Mouse (Mus musculus) heart, embryonic 13.5 days (tissue): ENCODE data around the gene Tnfrsf9. TPM values are rescaled to one million over a fixed set of nuclear protein-coding genes. Genes with fewer than 3 reads are reported as not detected.

ENCODE experiments used
- ATAC-seq: fragments of 200-750 bp; cut with Nextera tagmentation; 2 replicates; pipeline ENCODE4 v1.8.0; 2017; ENCODE audit warnings: moderate TSS enrichment; ENCODE audit not compliant: insufficient number of reproducible peaks, low FRiP score, low TSS enrichment; ENCODE audit errors: extremely low read depth
- H3K27ac ChIP-seq: fragments of 300-500 bp; sonication (generic); replicated peaks from 2 replicates; pipeline ENCODE4 v1.5.1; 2015; ENCODE audit warnings: moderate library complexity, mild to moderate bottlenecking, inconsistent platforms
- H3K27me3 ChIP-seq: fragments of 300-500 bp; sonication (generic); replicated peaks from 2 replicates; pipeline ENCODE4 v1.6.1; 2015; ENCODE audit warnings: mild to moderate bottlenecking, inconsistent platforms
- H3K36me3 ChIP-seq: fragments of 300-500 bp; sonication (generic); 2 replicates; pipeline ENCODE4 v1.6.1; 2015; ENCODE audit warnings: mild to moderate bottlenecking, inconsistent platforms
- H3K4me1 ChIP-seq: fragments of 300-500 bp; sonication (generic); 2 replicates; pipeline ENCODE4 v1.6.1; 2015; ENCODE audit warnings: inconsistent platforms
- H3K4me2 ChIP-seq: fragments of 300-500 bp; sonication (generic); 2 replicates; pipeline ENCODE4 v1.6.1; 2015; ENCODE audit warnings: inconsistent platforms, mild to moderate bottlenecking, moderate library complexity
- H3K4me3 ChIP-seq: fragments of 300-500 bp; sonication (generic); 2 replicates; pipeline ENCODE4 v1.5.1; 2015; ENCODE audit warnings: moderate library complexity, mild to moderate bottlenecking, inconsistent platforms
- H3K9ac ChIP-seq: fragments of 300-500 bp; sonication (generic); 2 replicates; pipeline ENCODE4 v1.6.1; 2015; ENCODE audit warnings: inconsistent platforms, mild to moderate bottlenecking, moderate library complexity
- H3K9me3 ChIP-seq: fragments of 300-500 bp; sonication (generic); 2 replicates; pipeline ENCODE4 v1.6.1; 2016; ENCODE audit warnings: inconsistent platforms
- WGBS: fragments of 180-500 bp; shearing (Covaris S2); methylation state at CpG from one replicate; pipeline ENCODE4 v1.1.7; 2015; ENCODE audit warnings: mixed read lengths; 5-methylcytosine and 5-hydroxymethylcytosine counted together
- polyA plus RNA-seq: library from polyadenylated mRNA; unstranded; fragments of >200 nt; fragmentation: Nextera tagmentation; extraction: Ambion mirVana; gene quantifications from 2 replicates; pipeline ENCODE4 v1.2.1, GENCODE M21; 2015

Tnfrsf9 gene
- polyA plus RNA-seq, 1 experiment from 2014 or later, result 0.82 TPM

DNA sequence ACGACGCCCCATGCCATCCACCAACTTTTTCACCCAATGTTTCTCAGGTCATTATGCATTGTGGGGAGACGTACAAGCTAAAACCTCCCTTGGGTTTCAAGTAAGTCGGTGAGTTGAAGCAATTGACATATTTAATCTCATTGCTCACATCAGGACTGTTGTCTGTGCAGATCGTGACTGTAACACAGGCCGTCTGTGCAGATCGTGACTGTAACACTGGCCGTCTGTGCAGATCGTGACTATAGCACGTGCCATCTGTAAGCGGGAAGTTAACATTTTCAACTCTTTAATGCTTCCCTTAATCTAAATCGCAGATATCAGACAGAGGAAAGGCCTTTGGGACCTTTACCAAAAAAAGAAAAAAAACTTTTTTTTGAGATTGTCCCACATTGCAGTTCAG is 619 bp upstream of the Tnfrsf9 start:
- peak overlapping the region; percentile 89 for H3K9ac ChIP-seq
- 15% methylated on average over 12 of the region's 12 CpGs for WGBS
- peaks cover 29% of the 10 kb centered on the region for H3K4me1 ChIP-seq
- no peaks in the 10 kb centered on the region for H3K36me3 ChIP-seq
- peak overlapping the region; percentile 88 for H3K27ac ChIP-seq
- H3K9me3 ChIP-seq, result no peaks in the 10 kb centered on the region
- ATAC-seq, result no peak
- H3K27me3 ChIP-seq, result no peaks in the 10 kb centered on the region
- H3K4me3 ChIP-seq, result peak overlapping the region; percentile 78
- peak overlapping the region; percentile 82 for H3K4me2 ChIP-seq

DNA sequence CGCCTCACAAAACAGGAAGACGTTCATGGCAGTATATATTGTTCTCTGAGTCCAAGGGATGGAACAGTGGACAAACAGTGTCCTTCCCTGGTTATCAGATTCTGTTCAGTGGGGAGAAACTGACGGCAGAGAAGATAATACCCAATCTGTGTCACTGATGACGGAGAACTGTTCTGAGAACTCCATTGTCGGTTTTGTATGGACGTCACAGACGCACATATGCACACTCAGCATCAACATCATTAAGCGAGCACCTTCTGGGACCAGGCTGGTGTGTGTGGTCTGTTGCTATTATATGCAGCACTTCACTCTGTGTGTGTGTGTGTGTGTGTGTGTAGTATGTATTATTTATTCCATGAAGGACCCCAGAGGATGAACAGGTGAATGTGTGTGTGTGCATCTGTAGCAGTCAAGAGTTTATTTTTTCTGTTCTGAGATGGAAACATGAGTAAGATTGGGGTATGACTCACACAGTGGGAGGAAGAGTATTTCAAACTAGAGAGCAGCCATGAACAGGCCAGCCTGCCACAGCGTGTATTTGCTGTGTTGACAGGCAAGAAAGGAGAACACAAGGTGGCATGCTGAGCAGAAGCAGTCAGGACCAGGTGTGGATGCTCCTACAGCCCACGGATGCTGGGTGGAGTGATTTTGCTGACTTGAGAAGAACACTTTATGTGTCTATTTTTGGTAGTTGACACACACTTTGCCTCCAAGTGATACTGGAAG is 982 bp downstream of the Tnfrsf9 start:
- Histone ChIP-seq H3K36me3 (no peaks in the 10 kb centered on the region), H3K4me3 (peak overlapping the region; percentile 78), H3K4me2 (peak overlapping the region; percentile 82), H3K27ac (peak overlapping the region; percentile 88), H3K9ac (peak overlapping the region; percentile 89), H3K4me1 (peaks cover 21% of the 10 kb centered on the region), H3K27me3 (no peaks in the 10 kb centered on the region), H3K9me3 (no peaks in the 10 kb centered on the region)
- WGBS, result 51% methylated on average over 10 of the region's 10 CpGs
- ATAC-seq, result no peak

DNA sequence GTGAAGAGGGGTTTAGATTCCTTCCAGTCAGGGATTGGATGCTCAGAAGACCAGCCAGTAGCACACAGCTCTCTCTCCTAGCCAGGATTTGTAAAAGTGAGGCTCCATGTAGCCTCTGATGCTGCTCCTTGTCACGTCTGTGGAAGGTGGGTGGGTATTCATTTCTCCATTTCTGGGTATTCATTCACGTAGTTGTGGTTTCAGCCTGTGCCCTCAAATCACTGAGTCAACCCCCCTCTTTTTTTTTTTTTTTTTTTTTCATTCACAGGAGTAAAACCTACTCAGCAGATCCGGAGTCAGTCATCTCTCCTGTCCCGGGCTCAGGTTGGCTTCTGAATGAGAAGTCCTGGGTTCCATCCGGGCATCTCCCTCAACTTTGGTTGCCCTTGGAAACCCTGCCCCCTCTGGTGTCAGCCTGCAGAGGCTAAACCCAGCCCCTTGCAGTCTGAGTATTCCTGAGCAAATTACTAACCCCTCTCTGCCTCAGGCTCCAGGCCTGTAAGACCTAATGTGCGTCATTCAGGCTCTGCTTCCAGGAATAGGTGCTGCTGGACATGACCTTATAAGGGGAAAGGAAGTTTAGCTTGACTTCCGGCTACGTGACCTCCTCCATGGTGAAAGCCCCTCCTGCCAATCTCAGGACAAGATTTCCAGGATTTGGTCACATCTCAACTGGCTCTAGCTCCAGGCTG is 3.1 kb downstream of the Tnfrsf9 start:
- ATAC-seq, result no peak
- Histone ChIP-seq H3K36me3 (no peaks in the 10 kb centered on the region), H3K9ac (no peak overlapping the region), H3K4me2 (no peak overlapping the region), H3K4me3 (no peak overlapping the region), H3K9me3 (no peaks in the 10 kb centered on the region), H3K27ac (no peak overlapping the region), H3K4me1 (peaks cover 21% of the 10 kb centered on the region), H3K27me3 (no peaks in the 10 kb centered on the region)
- WGBS, result 55% methylated on average over 8 of the region's 8 CpGs

DNA sequence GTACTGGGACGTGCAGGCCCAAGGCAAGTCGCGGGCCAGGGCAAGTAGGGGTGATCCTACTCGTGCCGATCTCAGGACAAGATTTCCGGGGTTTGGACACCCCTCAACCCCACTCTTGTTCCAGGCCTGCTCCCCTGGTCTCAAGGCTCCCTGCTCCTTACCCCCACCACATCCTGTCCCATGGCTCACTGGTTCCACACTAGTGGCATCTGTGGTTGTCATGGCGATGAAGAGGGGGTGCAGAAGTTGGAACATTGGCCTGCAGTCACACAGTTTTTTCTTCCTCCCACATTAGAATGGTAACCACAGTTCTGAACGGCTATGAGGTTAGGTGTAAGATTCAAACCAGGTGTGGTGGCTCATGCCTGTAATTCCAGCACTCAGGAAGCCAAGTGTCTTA is 6.8 kb downstream of the Tnfrsf9 start:
- H3K4me3 ChIP-seq, result no peak overlapping the region
- H3K4me2 ChIP-seq, result no peak overlapping the region
- no peaks in the 10 kb centered on the region for H3K9me3 ChIP-seq
- H3K4me1 ChIP-seq, result peaks cover 7% of the 10 kb centered on the region
- WGBS, result 79% methylated on average over 8 of the region's 8 CpGs
- no peaks in the 10 kb centered on the region for H3K27me3 ChIP-seq
- H3K36me3 ChIP-seq, result no peaks in the 10 kb centered on the region
- no peak overlapping the region for H3K27ac ChIP-seq
- H3K9ac ChIP-seq, result no peak overlapping the region
- no peak for ATAC-seq

DNA sequence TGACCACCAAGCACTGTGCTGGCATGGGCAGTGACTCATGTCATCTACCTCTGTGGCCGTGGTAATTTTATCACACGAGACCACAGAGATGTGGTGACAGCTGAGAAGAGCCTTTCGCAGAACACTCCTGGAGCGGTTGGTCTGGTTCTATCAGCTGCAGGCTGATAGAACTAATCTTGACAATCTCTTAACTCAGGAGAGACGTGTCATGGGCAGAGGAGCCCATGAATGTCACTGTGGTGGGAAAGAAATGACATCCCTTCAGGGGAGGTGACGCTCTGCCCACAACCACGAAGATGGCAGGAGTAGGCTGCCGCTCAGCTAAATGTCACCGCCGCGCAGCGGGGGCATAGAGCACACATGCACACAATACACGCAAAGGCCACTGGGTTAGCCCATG is 9.9 kb downstream of the Tnfrsf9 start:
- 0 out of 2 replicates have a peak overlapping the region, but pooled peaks have one; percentile 19 for H3K4me2 ChIP-seq
- no peak overlapping the region for H3K9ac ChIP-seq
- no peak overlapping the region for H3K27ac ChIP-seq
- H3K4me1 ChIP-seq, result peaks cover 7% of the 10 kb centered on the region; the same call in 1 of the 2 replicates
- no peaks in the 10 kb centered on the region for H3K36me3 ChIP-seq
- no peaks in the 10 kb centered on the region for H3K9me3 ChIP-seq
- WGBS, result 42% methylated on average over 13 of the region's 13 CpGs
- no peak overlapping the region for H3K4me3 ChIP-seq
- H3K27me3 ChIP-seq, result peaks cover 14% of the 10 kb centered on the region
- ATAC-seq, result no peak

DNA sequence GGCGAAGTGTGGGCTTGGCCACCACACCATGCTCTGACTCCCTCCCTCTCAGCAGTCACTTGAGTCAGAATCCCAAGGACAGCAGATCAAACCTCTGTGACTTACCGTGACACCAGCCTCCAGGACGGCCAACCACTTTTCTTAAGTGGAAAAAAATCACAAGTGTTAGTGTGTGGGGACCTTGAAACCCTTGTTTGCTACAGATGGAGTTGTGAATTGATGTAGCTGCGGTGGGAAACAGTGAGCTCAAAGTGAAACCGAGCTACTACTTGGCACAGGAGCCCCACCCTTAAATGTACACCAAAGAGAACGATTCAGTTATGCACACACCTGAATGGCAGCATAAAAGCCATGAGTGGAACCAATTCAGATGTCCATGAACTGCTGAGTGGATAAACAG is 10.6 kb downstream of the Tnfrsf9 start:
- H3K4me1 ChIP-seq, result peaks cover 7% of the 10 kb centered on the region; the same call in 1 of the 2 replicates
- no peak for ATAC-seq
- 73% methylated on average over 6 of the region's 6 CpGs for WGBS
- no peak overlapping the region for H3K9ac ChIP-seq
- no peak overlapping the region for H3K4me3 ChIP-seq
- peaks cover 18% of the 10 kb centered on the region for H3K27me3 ChIP-seq
- H3K4me2 ChIP-seq, result no peak overlapping the region
- H3K27ac ChIP-seq, result no peak overlapping the region
- H3K9me3 ChIP-seq, result no peaks in the 10 kb centered on the region
- H3K36me3 ChIP-seq, result no peaks in the 10 kb centered on the region

GRCm38 (mm10) chr4:150925923-150926322 is 11.6 kb downstream of the Tnfrsf9 start:
- no peak overlapping the region for H3K27ac ChIP-seq
- H3K27me3 ChIP-seq, result peaks cover 18% of the 10 kb centered on the region
- H3K36me3 ChIP-seq, result no peaks in the 10 kb centered on the region
- H3K4me3 ChIP-seq, result no peak overlapping the region
- H3K9ac ChIP-seq, result no peak overlapping the region
- no peak overlapping the region for H3K4me2 ChIP-seq
- no peak for ATAC-seq
- no peaks in the 10 kb centered on the region for H3K9me3 ChIP-seq
- 49% methylated on average over 5 of the region's 5 CpGs for WGBS
- H3K4me1 ChIP-seq, result peaks cover 7% of the 10 kb centered on the region; the same call in 1 of the 2 replicates

GRCm38 (mm10) chr4:150926924-150927705 is 12.8 kb downstream of the Tnfrsf9 start:
- Histone ChIP-seq H3K36me3 (no peaks in the 10 kb centered on the region), H3K27me3 (peaks cover 18% of the 10 kb centered on the region), H3K4me2 (no peak overlapping the region), H3K4me3 (no peak overlapping the region), H3K9ac (no peak overlapping the region), H3K27ac (no peak overlapping the region), H3K9me3 (no peaks in the 10 kb centered on the region), H3K4me1 (peaks cover 7% of the 10 kb centered on the region; the same call in 1 of the 2 replicates)
- 53% methylated on average over 14 of the region's 14 CpGs for WGBS
- no peak for ATAC-seq

DNA sequence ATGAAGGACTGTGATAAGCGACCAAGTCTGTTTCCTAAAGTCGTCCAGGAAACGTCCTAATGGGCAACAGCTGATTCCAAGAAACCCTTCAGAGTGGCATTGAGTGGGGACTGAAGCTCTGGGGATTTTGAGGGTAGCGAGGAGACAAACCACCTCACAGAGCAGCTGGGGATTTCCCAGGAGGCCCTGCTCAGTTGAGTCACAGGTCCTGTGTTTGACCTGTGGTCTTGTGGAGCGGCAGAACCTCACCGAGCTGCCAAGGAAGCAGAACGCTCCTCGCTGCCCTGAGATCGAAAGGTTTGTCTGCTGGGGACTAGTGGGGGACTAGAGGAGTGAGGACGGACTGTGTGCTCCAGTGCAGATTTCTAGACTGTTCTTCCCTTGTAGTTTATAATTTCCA is 13.4 kb downstream of the Tnfrsf9 start:
- ATAC-seq, result no peak
- H3K4me1 ChIP-seq, result peaks cover 7% of the 10 kb centered on the region; the same call in 1 of the 2 replicates
- H3K27ac ChIP-seq, result no peak overlapping the region
- H3K9ac ChIP-seq, result no peak overlapping the region
- H3K9me3 ChIP-seq, result no peaks in the 10 kb centered on the region
- H3K27me3 ChIP-seq, result peaks cover 21% of the 10 kb centered on the region
- H3K36me3 ChIP-seq, result no peaks in the 10 kb centered on the region
- H3K4me2 ChIP-seq, result no peak overlapping the region
- no peak overlapping the region for H3K4me3 ChIP-seq
- WGBS, result 59% methylated on average over 10 of the region's 10 CpGs

- Histone ChIP-seq H3K4me3 (no peak overlapping the region), H3K27me3 (peaks cover 28% of the 10 kb centered on the region), H3K27ac (no peak overlapping the region), H3K4me2 (no peak overlapping the region), H3K9ac (no peak overlapping the region), H3K4me1 (peaks cover 9% of the 10 kb centered on the region), H3K9me3 (no peaks in the 10 kb centered on the region), H3K36me3 (no peaks in the 10 kb centered on the region)
- 88% methylated on average over 1 of the region's 1 CpGs for WGBS
- ATAC-seq, result no peak
Observed at GRCm38 (mm10) chr4:150933503-150933902, 19.1 kb downstream of the Tnfrsf9 start.
